Mouse (Mus musculus) heart, embryonic 12.5 days (tissue): ENCODE data around the gene Trmu. TPM values are rescaled to one million over a fixed set of nuclear protein-coding genes. Genes with fewer than 3 reads are reported as not detected.
A peak's percentile ranks its signal among the peaks of the same experiment; 100 is the strongest.

Experiments
- ATAC-seq: fragments of 200-750 bp; cut with Nextera tagmentation; 2 replicates; pipeline ENCODE4 v1.8.0; 2017; ENCODE audit warnings: moderate TSS enrichment, moderate library complexity; ENCODE audit not compliant: insufficient number of reproducible peaks, low FRiP score
- H3K27ac ChIP-seq: fragments of 300-500 bp; sonication (generic); 2 replicates; pipeline ENCODE4 v1.5.1; 2016; ENCODE audit warnings: mild to moderate bottlenecking, moderate library complexity; ENCODE audit not compliant: poor library complexity, severe bottlenecking
- H3K27me3 ChIP-seq: fragments of 300-500 bp; sonication (generic); replicated peaks from 2 replicates; pipeline ENCODE4 v1.6.1; 2016; ENCODE audit warnings: mild to moderate bottlenecking, moderate library complexity
- H3K36me3 ChIP-seq: fragments of 300-500 bp; sonication (generic); 2 replicates; pipeline ENCODE4 v1.6.1; 2016; ENCODE audit warnings: mild to moderate bottlenecking, moderate library complexity
- H3K4me1 ChIP-seq: fragments of 300-500 bp; sonication (generic); replicated peaks from 2 replicates; pipeline ENCODE4 v1.6.1; 2016; ENCODE audit warnings: mild to moderate bottlenecking
- H3K4me2 ChIP-seq: fragments of 300-500 bp; sonication (generic); 2 replicates; pipeline ENCODE4 v1.6.1; 2016; ENCODE audit warnings: mild to moderate bottlenecking, moderate library complexity
- H3K4me3 ChIP-seq: fragments of 300-500 bp; sonication (generic); 2 replicates; pipeline ENCODE4 v1.5.1; 2016; ENCODE audit warnings: mild to moderate bottlenecking
- H3K9ac ChIP-seq: fragments of 300-500 bp; sonication (generic); 2 replicates; pipeline ENCODE4 v1.6.1; 2016; ENCODE audit warnings: mild to moderate bottlenecking, moderate library complexity
- H3K9me3 ChIP-seq: fragments of 300-500 bp; sonication (generic); replicated peaks from 2 replicates; pipeline ENCODE4 v1.6.1; 2016; ENCODE audit warnings: mild to moderate bottlenecking, moderate library complexity
- WGBS: fragments of 180-500 bp; shearing (Covaris S2); methylation state at CpG from one replicate; pipeline ENCODE4 v1.1.7; 2016; 5-methylcytosine and 5-hydroxymethylcytosine counted together
- polyA plus RNA-seq: library from polyadenylated mRNA; unstranded; fragments of >200 nt; fragmentation: Nextera tagmentation; extraction: Ambion mirVana; gene quantifications from 2 replicates; pipeline ENCODE4 v1.2.1, GENCODE M21; 2016

Trmu gene
- polyA plus RNA-seq, 1 experiment from 2014 or later, result 30.1 TPM

- Histone ChIP-seq H3K4me1 (peaks cover 5% of the 10 kb centered on the region; the same call in 1 of the 2 replicates), H3K27me3 (no peaks in the 10 kb centered on the region), H3K36me3 (0 out of 2 replicates have a peak, but pooled peaks cover 9% of the 10 kb centered on the region), H3K9ac (no peak overlapping the region), H3K9me3 (peaks cover 5% of the 10 kb centered on the region; the same call in 1 of the 2 replicates), H3K4me3 (no peak overlapping the region), H3K4me2 (no peak overlapping the region), H3K27ac (no peak overlapping the region)
- no peak for ATAC-seq
- WGBS, result 68% methylated on average over 8 of the region's 8 CpGs
These were observed 40.2 kb downstream of the Trmu start for GRCm38 (mm10) chr15:85919191-85919891.

GRCm38 (mm10) chr15:85919892-85920248 lies 40.8 kb downstream of the Trmu start:
- ATAC-seq, result no peak
- Histone ChIP-seq H3K9me3 (peaks cover 5% of the 10 kb centered on the region; the same call in 1 of the 2 replicates), H3K27ac (no peak overlapping the region), H3K4me2 (no peak overlapping the region), H3K9ac (no peak overlapping the region), H3K27me3 (no peaks in the 10 kb centered on the region), H3K36me3 (0 out of 2 replicates have a peak, but pooled peaks cover 9% of the 10 kb centered on the region), H3K4me1 (peaks cover 5% of the 10 kb centered on the region; the same call in 1 of the 2 replicates), H3K4me3 (no peak overlapping the region)
- whole genome bisulfite sequencing, result 78% methylated on average over 8 of the region's 8 CpGs

- no peak overlapping the region for H3K27ac ChIP-seq
- peaks cover 5% of the 10 kb centered on the region; the same call in 1 of the 2 replicates for H3K4me1 ChIP-seq
- H3K27me3 ChIP-seq, result no peaks in the 10 kb centered on the region
- no peak for ATAC-seq
- WGBS, result 87% methylated on average over 11 of the region's 11 CpGs
- no peak overlapping the region for H3K4me3 ChIP-seq
- peaks cover 12% of the 10 kb centered on the region; the same call in 1 of the 2 replicates for H3K36me3 ChIP-seq
- H3K9me3 ChIP-seq, result no peaks in the 10 kb centered on the region
- no peak overlapping the region for H3K4me2 ChIP-seq
- H3K9ac ChIP-seq, result no peak overlapping the region
These were observed 42.7 kb downstream of the Trmu start for GRCm38 (mm10) chr15:85921855-85922254.

GRCm38 (mm10) chr15:85928161-85928560 lies 49.0 kb downstream of the Trmu start:
- no peaks in the 10 kb centered on the region for H3K9me3 ChIP-seq
- H3K36me3 ChIP-seq, result peaks cover 13% of the 10 kb centered on the region; the same call in 1 of the 2 replicates
- H3K27ac ChIP-seq, result no peak overlapping the region
- H3K4me3 ChIP-seq, result no peak overlapping the region
- no peak for ATAC-seq
- no peak overlapping the region for H3K4me2 ChIP-seq
- no peak overlapping the region for H3K9ac ChIP-seq
- 58% methylated on average over 12 of the region's 12 CpGs for WGBS
- peaks cover 11% of the 10 kb centered on the region for H3K4me1 ChIP-seq
- no peaks in the 10 kb centered on the region for H3K27me3 ChIP-seq

- H3K36me3 ChIP-seq, result no peaks in the 10 kb centered on the region
- H3K4me3 ChIP-seq, result no peak overlapping the region
- H3K27me3 ChIP-seq, result no peaks in the 10 kb centered on the region
- H3K9ac ChIP-seq, result no peak overlapping the region
- 22% methylated on average over 5 of the region's 5 CpGs for WGBS
- H3K4me1 ChIP-seq, result peaks cover 10% of the 10 kb centered on the region
- ATAC-seq, result peak; percentile 68
- peak overlapping the region; percentile 18 for H3K27ac ChIP-seq
- no peak overlapping the region for H3K4me2 ChIP-seq
- no peaks in the 10 kb centered on the region for H3K9me3 ChIP-seq
These were observed 56.5 kb downstream of the Trmu start for GRCm38 (mm10) chr15:85935627-85936049.

Other genes starting within 250 kb of the Trmu start
- gene Ppara, start 144.3 kb upstream of the Trmu start, polyA plus RNA-seq, result 2.3 and 3.3 TPM in 2 replicates
- gene Cdpf1, start 67.6 kb upstream of the Trmu start, polyA plus RNA-seq, result 34.4 and 35.7 TPM in 2 replicates
- 0.14 and 0.19 TPM in 2 replicates for gene Pkdrej, start 57.6 kb upstream of the Trmu start, polyA plus RNA-seq
- 3.3 and 3.6 TPM in 2 replicates for gene Ttc38, start 47.0 kb upstream of the Trmu start, polyA plus RNA-seq
- gene Gtse1, start 19.6 kb upstream of the Trmu start, polyA plus RNA-seq, result 31.6 and 32.4 TPM in 2 replicates
- 2.0 and 2.3 TPM in 2 replicates for gene Celsr1, start 154.5 kb downstream of the Trmu start, polyA plus RNA-seq
- gene Gramd4, start 178.4 kb downstream of the Trmu start, polyA plus RNA-seq, result 14.3 and 14.8 TPM in 2 replicates